Mouse (Mus musculus) spleen, adult 2 months (tissue): ENCODE measurements at regions not wholly inside any gene's neighbourhood (a gene's known extent, or its start where the extent isn't known, plus 50 kb on each side); places are given as distances from the start of the nearest gene placed in this dataset.
"Not testable (repeated sequence)": the region's sequence is repeated elsewhere in the genome, so short reads cannot be mapped to it uniquely, and the experiment has no call there.

Experiments
- DNase-seq, 2 experiments: peaks; one replicate each; pipeline versions ENCODE4 v3.0.0 to v3.0.0-alpha.2; 2012 to 2021; ENCODE audit warnings: low spot score in 2 of 2, low read depth in 1 of 2
- H3K27ac ChIP-seq: fragments of 200-500 bp; 2 replicates; pipeline ENCODE4 v1.5.1; 2012; ENCODE audit warnings: low read length, inconsistent platforms; ENCODE audit not compliant: insufficient read depth
- H3K27me3 ChIP-seq: fragments of 200-500 bp; 2 replicates; pipeline ENCODE4 v1.6.1; 2012; ENCODE audit warnings: mild to moderate bottlenecking, moderate library complexity, low read length, inconsistent platforms; ENCODE audit not compliant: control insufficient read depth, insufficient read depth
- H3K36me3 ChIP-seq: fragments of 200-500 bp; 2 replicates; pipeline ENCODE4 v1.6.1; 2012; ENCODE audit warnings: mild to moderate bottlenecking, low read length, inconsistent platforms; ENCODE audit not compliant: control insufficient read depth, insufficient read depth
- H3K4me1 ChIP-seq: fragments of 200-500 bp; 2 replicates; pipeline ENCODE4 v1.6.1; 2011; ENCODE audit warnings: inconsistent platforms; ENCODE audit not compliant: control insufficient read depth, insufficient read depth, insufficient read length
- H3K4me3 ChIP-seq: fragments of 200-500 bp; 2 replicates; pipeline ENCODE4 v1.5.1; 2011; ENCODE audit warnings: mild to moderate bottlenecking, inconsistent platforms; ENCODE audit not compliant: insufficient read depth, insufficient read length; ENCODE audit errors: extremely low read depth
- CTCF ChIP-seq: fragments of 200-500 bp; IDR thresholded peaks from 2 replicates; pipeline ENCODE4 v1.5.1; 2011; ENCODE audit warnings: mild to moderate bottlenecking, inconsistent platforms; ENCODE audit not compliant: insufficient read depth, insufficient read length, insufficient replicate concordance; ENCODE audit errors: extremely low read depth
- POLR2A ChIP-seq: fragments of 200-500 bp; IDR thresholded peaks from 2 replicates; pipeline ENCODE4 v1.6.1; 2011; ENCODE audit warnings: low read depth, low read length, inconsistent platforms
- WGBS: fragments of 180-500 bp; shearing (Covaris S2); methylation state at CpG from one replicate; pipeline ENCODE4 v1.1.7; 2018; 5-methylcytosine and 5-hydroxymethylcytosine counted together

DNA sequence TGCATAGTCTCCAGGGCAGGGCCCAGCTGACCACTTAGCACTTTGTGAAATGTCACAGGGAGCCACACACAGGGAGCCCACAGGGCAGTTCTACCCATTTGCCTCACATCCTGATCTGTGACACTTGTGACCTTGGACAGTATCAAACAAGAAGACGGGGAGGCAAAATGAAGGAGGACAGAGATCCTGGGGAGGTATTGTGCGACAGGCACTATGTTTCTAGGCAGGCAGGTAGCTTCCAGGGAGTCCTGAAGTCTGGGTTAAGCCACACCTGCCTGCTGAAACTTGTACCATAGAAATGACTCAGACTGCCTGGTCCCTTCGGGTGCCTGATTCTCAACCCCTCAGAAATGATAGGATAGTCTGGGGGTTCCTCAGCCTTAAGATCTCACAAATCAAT is 127.8 kb downstream of the Tcp10c start:
- no peak for TF ChIP-seq CTCF
- no peak for TF ChIP-seq POLR2A
- Histone ChIP-seq H3K27me3 (no peaks in the 10 kb centered on the region), H3K27ac (no peak overlapping the region), H3K4me1 (no peaks in the 10 kb centered on the region), H3K36me3 (no peaks in the 10 kb centered on the region), H3K4me3 (no peak overlapping the region)
- no peak for DNase-seq
- 88% methylated on average over 3 of the region's 3 CpGs for WGBS

DNA sequence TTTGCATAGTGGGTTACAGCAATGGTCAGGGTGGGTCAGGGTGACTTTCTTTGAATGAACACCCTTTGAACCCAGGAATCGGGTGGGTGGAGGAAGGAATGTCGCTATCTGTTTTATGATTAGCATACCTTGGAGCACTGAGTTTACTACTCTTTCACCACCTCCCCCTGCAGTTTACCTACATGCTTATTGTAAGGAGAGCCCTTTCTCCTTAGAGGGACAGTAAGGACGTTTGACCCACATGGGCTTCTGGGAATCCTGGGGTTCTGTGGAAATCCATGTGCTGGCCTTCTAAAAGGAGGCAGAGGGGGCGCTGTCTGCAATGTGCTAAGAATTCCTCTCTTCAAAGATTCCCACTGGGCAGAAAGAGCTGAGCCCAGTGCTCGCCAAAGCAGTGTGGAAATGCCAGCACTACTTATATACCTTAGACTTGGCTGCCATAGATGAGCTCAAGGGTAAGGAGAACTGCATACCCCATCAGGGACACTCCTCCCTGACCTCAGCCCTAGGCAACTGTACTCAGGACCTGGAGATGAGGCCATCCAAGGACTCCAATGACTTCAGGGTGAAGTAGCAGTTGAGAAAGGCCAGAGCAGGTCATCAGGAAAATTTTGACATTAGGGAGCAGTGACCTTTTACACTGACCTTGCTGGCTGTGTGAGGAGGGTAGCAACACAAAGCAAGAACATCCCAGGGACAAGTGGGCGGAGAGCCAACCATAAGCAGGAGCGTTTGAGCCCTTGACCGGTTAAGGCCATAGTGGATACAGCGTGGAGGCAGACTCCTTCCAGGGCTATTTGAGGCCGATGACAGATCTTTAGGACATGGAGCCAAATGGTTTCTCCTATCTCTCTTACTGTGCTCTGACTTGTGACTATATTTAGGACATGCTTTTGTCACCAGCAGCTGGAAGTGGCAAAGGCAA is 133.2 kb downstream of the Tcp10c start:
- no peaks in the 10 kb centered on the region for H3K4me1 ChIP-seq
- DNase-seq = no peak
- H3K27me3 ChIP-seq = no peaks in the 10 kb centered on the region
- no peaks in the 10 kb centered on the region for H3K36me3 ChIP-seq
- TF ChIP-seq POLR2A (no peak), CTCF (no peak)
- no peak overlapping the region for H3K4me3 ChIP-seq
- no peak overlapping the region for H3K27ac ChIP-seq
- WGBS = 88% methylated on average over 10 of the region's 10 CpGs

DNA sequence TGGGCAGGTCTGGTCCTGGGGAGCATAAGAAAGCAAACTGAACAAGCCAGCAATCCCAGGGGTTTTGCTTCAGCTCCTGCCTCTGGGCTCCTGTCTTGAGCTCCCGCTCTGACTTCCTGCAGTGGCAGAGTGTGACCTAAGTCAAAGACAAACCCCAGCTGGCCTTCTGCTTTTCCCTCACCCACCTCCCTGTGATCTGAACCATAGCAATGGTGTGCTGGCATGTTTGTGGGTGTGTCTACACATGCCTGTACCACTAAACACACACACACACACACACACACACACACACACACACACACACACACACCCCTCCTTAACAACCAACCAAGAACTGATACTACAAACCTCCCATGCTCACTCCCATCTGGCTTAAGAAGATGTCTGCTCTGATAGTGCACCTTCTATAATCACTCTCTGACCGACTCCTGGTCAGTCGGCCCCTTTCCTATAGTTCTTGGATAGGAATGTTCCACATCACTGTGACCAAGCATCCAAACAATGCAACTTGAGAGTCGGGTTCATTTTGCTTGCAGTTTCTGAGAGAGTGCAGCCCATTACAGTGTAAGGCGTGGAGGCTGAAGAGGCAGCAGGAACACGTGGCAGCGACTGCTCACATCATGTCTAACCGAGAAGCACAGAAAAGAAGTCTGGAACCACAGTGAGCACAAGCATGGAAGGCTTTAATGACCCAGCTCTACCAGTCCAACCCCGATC is 134.4 kb downstream of the Tcp10c start:
- 77% methylated on average over 9 of the region's 9 CpGs for WGBS
- no peak overlapping the region for H3K4me3 ChIP-seq
- H3K27ac ChIP-seq = no peak overlapping the region
- no peaks in the 10 kb centered on the region for H3K36me3 ChIP-seq
- no peaks in the 10 kb centered on the region for H3K4me1 ChIP-seq
- DNase-seq = no peak
- H3K27me3 ChIP-seq = no peaks in the 10 kb centered on the region
- TF ChIP-seq CTCF (no peak), POLR2A (no peak)

DNA sequence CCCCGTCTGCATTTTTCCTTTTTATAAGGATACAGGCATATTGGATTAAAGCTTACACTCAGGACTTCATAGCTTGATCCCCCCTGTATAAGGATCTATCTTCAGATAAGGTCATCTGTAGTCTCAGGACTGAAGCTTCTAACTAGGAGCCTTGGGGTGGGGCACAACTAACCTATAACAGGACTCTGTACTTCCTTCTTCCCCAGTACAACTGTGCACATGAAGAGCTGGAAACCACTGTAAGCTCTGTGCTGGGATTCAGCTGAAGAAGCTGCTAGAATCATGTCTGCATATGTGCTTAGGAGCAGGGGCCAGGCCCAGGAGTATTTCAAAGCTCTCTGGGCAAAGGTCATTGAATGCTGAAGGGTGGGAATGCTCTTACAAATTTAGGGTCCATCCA is 137.9 kb downstream of the Tcp10c start:
- not testable (repeated sequence) for DNase-seq, H3K4me3 ChIP-seq, H3K27me3 ChIP-seq, H3K27ac ChIP-seq, H3K4me1 ChIP-seq, H3K36me3 ChIP-seq
- WGBS = 96% methylated on average over 1 of the region's 1 CpGs

DNA sequence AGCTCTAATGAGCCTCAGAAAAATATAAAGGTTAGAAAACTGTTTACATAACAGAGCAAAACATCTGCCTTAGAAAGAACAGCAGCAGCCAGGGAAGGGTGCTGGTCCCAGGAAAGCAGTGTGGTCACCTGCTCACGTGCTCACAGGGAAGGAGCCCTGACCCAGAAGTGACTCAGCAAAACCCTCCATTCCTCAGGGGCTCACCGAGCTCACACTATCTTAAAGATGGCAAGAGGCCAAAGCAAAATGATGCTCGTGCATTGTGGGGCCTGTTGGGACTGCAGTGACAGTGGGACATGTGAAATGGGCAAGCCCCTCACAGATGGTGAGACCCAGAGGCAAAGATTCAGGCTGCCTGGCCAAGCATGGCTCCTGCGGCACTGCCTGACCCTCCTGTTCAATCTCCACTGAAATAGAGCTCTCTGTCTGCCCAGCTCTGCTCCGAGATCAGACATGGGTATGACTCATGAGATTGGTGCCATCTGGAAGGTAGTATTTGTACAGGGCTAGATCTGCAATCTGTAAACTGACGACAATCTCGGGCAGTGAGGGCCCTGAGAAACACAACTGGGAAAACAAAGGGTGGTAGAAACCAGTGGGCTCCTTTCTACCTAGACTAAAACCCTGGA is 138.4 kb downstream of the Tcp10c start:
- DNase-seq, H3K27ac ChIP-seq, H3K4me1 ChIP-seq, H3K27me3 ChIP-seq, H3K4me3 ChIP-seq, H3K36me3 ChIP-seq: not testable (repeated sequence)
- WGBS = 32% methylated on average over 4 of the region's 7 CpGs

DNA sequence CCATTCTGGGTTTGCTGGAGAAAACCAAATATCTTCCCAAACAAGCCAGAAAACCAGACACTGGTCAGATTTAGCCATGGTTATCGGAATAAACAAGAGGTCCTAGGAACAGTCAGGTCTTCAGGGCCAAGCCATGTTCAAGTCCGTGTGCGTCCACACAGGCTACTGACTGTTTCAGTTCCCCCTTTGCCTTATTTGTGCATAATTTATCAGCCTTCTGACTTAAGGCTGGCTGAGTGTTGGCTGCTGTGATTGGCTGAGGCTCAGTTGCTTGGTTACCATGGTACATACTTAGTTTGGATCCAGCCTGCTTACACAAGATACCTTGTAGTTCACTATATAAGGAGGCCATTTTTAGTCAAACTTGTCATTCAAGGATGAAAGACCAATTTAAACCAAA is 139.5 kb downstream of the Tcp10c start:
- not testable (repeated sequence) for H3K27me3 ChIP-seq, H3K36me3 ChIP-seq, DNase-seq, H3K4me3 ChIP-seq, H3K27ac ChIP-seq, H3K4me1 ChIP-seq
- WGBS = 63% methylated on average over 3 of the region's 3 CpGs

DNA sequence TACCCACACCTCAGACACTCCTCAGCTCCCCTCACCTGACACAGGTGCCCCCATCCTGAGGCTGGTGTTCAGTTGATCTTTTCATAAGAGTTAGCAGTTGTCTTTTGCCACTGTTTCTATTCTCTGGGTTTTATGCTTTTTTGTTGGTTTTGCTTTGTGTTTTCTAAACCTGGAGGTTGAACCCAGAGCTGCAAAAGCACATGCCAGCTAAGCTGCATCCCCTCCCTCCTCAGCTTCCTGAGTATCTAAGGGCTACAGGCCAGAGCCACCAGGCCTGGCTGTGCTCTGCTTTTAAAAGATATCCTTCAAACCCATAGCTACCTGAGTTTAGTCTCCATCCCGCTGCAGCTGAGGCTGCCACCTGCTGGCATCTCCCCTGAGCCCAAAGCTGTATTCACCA is 140.1 kb downstream of the Tcp10c start:
- not testable (repeated sequence) for H3K4me3 ChIP-seq, H3K36me3 ChIP-seq, H3K4me1 ChIP-seq, DNase-seq, H3K27ac ChIP-seq, H3K27me3 ChIP-seq
- whole genome bisulfite sequencing = no CpG with 5 or more reads among the region's 1 CpGs

DNA sequence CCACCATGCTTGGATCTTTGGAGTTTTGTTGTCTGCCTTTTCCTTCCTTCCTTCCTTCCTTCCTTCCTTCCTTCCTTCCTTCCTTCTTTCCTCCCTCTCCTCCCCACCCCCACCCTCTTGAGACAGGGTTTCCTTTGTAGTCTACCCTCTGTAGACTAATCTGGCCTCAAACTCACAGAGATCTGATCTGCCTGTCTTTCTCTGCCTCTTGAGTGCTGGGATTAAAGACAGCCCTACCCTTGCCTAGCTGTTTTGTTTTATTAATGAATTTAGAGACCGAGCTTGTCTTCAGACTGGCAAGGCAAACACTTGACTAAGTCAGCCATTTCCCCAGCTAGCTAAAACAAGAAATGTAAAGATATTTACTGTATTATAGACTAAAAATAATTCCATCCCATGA is 150.0 kb downstream of the Tcp10c start:
- DNase-seq, H3K27ac ChIP-seq, H3K4me3 ChIP-seq, H3K36me3 ChIP-seq, H3K27me3 ChIP-seq, H3K4me1 ChIP-seq: not testable (repeated sequence)
- 95% methylated on average over 1 of the region's 1 CpGs for WGBS

DNA sequence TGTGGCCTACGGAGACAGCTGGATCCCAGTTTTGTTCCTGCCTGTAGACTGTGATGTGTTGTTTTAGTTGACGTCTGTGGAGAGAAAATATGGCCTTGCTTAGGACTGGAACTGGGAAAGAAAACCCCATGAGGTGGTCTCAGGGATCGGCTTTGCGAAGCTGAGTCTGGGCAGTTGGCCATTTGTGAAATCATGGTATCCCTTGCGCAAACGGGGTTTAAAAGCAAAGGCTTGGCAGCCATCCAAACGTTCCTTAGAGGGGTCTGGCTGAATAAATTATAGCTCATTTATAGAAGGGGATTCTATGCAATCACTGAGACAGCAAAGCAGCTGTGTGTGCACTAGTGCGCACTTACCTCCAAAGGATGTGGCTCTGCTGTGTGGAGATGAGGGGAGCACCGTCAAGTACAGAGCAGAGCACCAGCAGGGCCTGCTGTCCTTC is 150.5 kb downstream of the Tcp10c start:
- not testable (repeated sequence) for H3K27me3 ChIP-seq, H3K27ac ChIP-seq, H3K4me3 ChIP-seq, H3K4me1 ChIP-seq, DNase-seq, H3K36me3 ChIP-seq
- WGBS = 87% methylated on average over 8 of the region's 9 CpGs

DNA sequence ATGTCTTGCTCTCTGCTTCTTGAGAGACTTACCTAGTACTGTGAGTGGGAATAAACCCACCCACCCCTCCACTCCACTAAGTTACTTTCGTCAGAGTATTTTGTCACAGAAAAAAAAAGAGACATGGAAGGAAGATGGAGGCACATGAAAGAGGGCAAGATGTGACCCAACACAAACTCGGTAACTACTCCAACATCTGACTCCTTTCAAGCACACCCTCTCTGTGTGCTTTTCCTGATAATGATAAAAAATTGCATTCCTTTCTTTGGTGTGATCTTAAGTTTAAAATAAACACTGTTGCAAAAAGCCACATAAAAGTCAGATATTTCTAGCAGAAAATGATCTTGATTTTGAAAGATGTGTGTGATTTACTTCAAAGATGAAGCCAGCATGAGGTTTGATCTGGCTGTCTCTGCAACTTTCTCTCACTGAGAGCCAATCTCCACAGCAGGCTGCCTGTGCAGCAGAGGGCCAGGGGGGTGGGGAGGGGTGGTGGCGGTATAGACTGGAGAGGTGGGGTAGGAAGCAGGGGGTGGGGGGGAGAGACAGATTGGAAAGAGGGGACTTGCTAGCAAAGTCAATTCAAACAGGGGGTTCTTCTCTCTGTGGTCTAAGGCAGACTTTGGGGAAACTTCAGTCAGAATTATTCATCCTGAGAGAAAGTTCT is 153.2 kb downstream of the Tcp10c start:
- not testable (repeated sequence) for H3K36me3 ChIP-seq, DNase-seq, H3K27me3 ChIP-seq, H3K27ac ChIP-seq, H3K4me1 ChIP-seq, H3K4me3 ChIP-seq
- 65% methylated on average over 2 of the region's 3 CpGs for WGBS
